Mouse (Mus musculus) bone marrow, adult 2 months (tissue): ENCODE measurements around the gene Lsg1.

ENCODE experiments used
- CTCF ChIP-seq: fragments of 200-500 bp; IDR thresholded peaks from 2 replicates; pipeline ENCODE4 v1.5.1; 2011; ENCODE audit warnings: low read length, control low read depth; ENCODE audit not compliant: control insufficient read depth, insufficient read depth
- POLR2A ChIP-seq: fragments of 200-500 bp; IDR thresholded peaks from 2 replicates; pipeline ENCODE4 v1.6.1; 2011; ENCODE audit warnings: low read depth, mild to moderate bottlenecking, control low read depth, low read length, borderline replicate concordance; ENCODE audit not compliant: control insufficient read depth

DNA sequence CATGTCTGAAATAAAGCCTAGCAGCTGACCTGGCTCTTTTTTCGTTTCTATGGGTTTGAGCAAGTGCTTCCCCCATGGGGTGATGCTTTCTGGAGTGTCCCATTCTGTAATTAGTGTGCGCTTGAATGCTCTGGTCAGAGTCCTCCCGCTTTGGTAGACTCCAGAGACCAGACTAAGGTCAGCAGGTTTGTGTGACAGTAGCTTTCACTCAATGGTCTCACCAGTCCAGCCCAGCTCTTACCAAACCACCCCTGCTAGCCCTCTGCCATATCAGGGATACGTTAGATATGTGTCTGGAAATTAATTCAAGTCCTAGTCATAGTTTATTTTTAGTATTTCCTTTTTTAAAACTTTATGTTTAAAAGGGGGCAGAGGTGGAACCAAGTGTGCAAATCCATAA, 26.8 kb downstream of the Lsg1 start:
- no peak for TF ChIP-seq POLR2A
- TF ChIP-seq CTCF, result no peak
